Mouse (Mus musculus) midbrain, postnatal 0 days (tissue): ENCODE results near the gene Tsen2. TPM values are rescaled to one million over a fixed set of nuclear protein-coding genes. Genes with fewer than 3 reads are reported as not detected.

Experiments
- ATAC-seq: fragments of 200-750 bp; cut with Nextera tagmentation; 2 replicates; pipeline ENCODE4 v1.8.0; 2017; ENCODE audit warnings: moderate number of reproducible peaks, mild to moderate bottlenecking, moderate TSS enrichment, moderate library complexity; ENCODE audit not compliant: low FRiP score
- DNase-seq: peaks from one replicate; pipeline ENCODE4 v3.0.0-alpha.2; 2015; ENCODE audit warnings: low spot score
- H3K27ac ChIP-seq: fragments of 300-500 bp; sonication (generic); 2 replicates; pipeline ENCODE4 v1.5.1; 2014; ENCODE audit warnings: low read depth, mild to moderate bottlenecking, low read length, mixed read lengths
- H3K27me3 ChIP-seq: fragments of 300-500 bp; sonication (generic); 2 replicates; pipeline ENCODE4 v1.6.1; 2014; ENCODE audit warnings: low read length, control low read depth, mixed read lengths; ENCODE audit not compliant: insufficient read depth
- H3K36me3 ChIP-seq: fragments of 300-500 bp; sonication (generic); 2 replicates; pipeline ENCODE4 v1.6.1; 2014; ENCODE audit warnings: low read length, control low read depth, mixed read lengths; ENCODE audit not compliant: insufficient read depth
- H3K4me1 ChIP-seq: fragments of 300-500 bp; sonication (generic); 2 replicates; pipeline ENCODE4 v1.6.1; 2014; ENCODE audit warnings: mild to moderate bottlenecking, control low read depth, antibody characterized with exemption, low read length, mixed read lengths; ENCODE audit not compliant: insufficient read depth
- H3K4me2 ChIP-seq: fragments of 300-500 bp; sonication (generic); 2 replicates; pipeline ENCODE4 v1.6.1; 2014; ENCODE audit warnings: low read depth, mild to moderate bottlenecking, low read length, mixed read lengths; ENCODE audit not compliant: poor library complexity, severe bottlenecking
- H3K4me3 ChIP-seq: fragments of 300-500 bp; sonication (generic); 2 replicates; pipeline ENCODE4 v1.5.1; 2014; ENCODE audit warnings: low read depth, mild to moderate bottlenecking, low read length, moderate library complexity
- H3K9ac ChIP-seq: fragments of 300-500 bp; sonication (generic); replicated peaks from 2 replicates; pipeline ENCODE4 v1.6.1; 2014; ENCODE audit warnings: mild to moderate bottlenecking, low read length, moderate library complexity, mixed read lengths; ENCODE audit not compliant: poor library complexity, severe bottlenecking
- H3K9me3 ChIP-seq: fragments of 300-500 bp; sonication (generic); 2 replicates; pipeline ENCODE4 v1.6.1; 2016; ENCODE audit warnings: low read length, control low read depth
- CTCF ChIP-seq: IDR thresholded peaks from 2 replicates; pipeline ENCODE4 v1.5.1; 2016; ENCODE audit warnings: antibody characterized with exemption, mild to moderate bottlenecking
- WGBS: fragments of 180-500 bp; shearing (Covaris S2); extraction: QIAGEN DNeasy Blood & Tissue Kit; methylation state at CpG from one replicate; pipeline ENCODE4 v1.1.7; 2014; 5-methylcytosine and 5-hydroxymethylcytosine counted together
- polyA plus RNA-seq: library from polyadenylated mRNA; unstranded; fragments of >200 nt; fragmentation: Nextera tagmentation; extraction: Ambion mirVana; gene quantifications from 2 replicates; pipeline ENCODE4 v1.2.1, GENCODE M21; 2015
- total RNA-seq: library from RNA; depleted of rRNA; stranded (reverse); fragments of >200 nt; gene quantifications from 2 replicates; pipeline ENCODE4 v1.2.3, GENCODE M21; 2014

Gene Tsen2
- total and polyA plus RNA-seq, 2 experiments from 2014 or later, result 15.0 to 24.1 TPM

DNA sequence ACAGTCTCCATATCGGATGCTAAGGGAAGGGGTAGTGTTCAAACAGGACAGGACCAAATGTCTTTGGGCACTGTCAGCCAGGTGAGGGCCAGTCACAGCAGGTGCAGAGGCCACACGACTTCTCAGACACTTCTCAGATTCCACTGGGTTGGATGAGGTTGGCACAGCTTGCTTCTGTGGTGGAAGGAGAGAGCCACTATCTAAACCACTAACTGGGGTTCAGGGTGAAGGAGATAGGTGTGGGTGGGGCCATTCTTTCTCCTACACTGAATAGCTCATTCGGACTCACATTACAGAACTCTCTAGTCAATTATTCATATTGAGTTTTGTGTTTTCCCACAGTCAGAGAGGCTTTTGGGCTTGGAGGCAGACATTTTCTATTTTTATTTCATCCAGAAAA, 51.2 kb downstream of the Tsen2 start:
- H3K4me1 ChIP-seq, result no peaks in the 10 kb centered on the region
- H3K27me3 ChIP-seq, result no peaks in the 10 kb centered on the region; the same call in 1 of the 2 replicates
- TF ChIP-seq CTCF, result no peak
- no peak overlapping the region for H3K27ac ChIP-seq
- ATAC-seq (no peak), DNase-seq (no peak)
- 72% methylated on average over 3 of the region's 3 CpGs for WGBS
- no peak overlapping the region for H3K4me3 ChIP-seq
- H3K9ac ChIP-seq, result no peak overlapping the region
- no peaks in the 10 kb centered on the region for H3K36me3 ChIP-seq
- H3K4me2 ChIP-seq, result no peak overlapping the region
- H3K9me3 ChIP-seq, result no peaks in the 10 kb centered on the region

DNA sequence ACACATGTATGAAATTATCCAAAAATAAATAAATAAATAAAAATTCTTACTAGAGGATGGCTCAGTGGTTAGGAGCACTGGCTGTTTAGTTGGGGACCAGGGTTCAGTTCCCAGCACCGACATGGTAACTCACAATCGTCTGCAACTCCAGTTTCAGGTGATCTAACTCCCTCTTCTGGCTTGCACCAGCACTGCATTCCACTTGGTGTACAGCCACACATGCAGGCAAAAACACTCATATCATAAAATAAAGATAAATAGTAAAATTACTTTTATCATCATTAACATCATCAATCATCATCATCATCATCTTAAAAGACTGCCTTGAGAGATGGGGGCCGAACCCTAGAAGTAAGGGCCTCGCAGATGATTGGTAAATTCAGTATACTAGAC, 56.9 kb downstream of the Tsen2 start:
- H3K9ac ChIP-seq, result no peak overlapping the region
- no peaks in the 10 kb centered on the region for H3K27me3 ChIP-seq
- DNase-seq (no peak), ATAC-seq (peak; percentile 32; the same call in 1 of the 2 replicates)
- H3K9me3 ChIP-seq, result no peaks in the 10 kb centered on the region
- WGBS, result 67% methylated on average over 4 of the region's 4 CpGs
- no peak overlapping the region for H3K4me2 ChIP-seq
- H3K27ac ChIP-seq, result no peak overlapping the region
- peaks cover 5% of the 10 kb centered on the region; the same call in 1 of the 2 replicates for H3K4me1 ChIP-seq
- TF ChIP-seq CTCF, result peak; percentile 44
- H3K36me3 ChIP-seq, result peaks cover 4% of the 10 kb centered on the region; the same call in 1 of the 2 replicates
- H3K4me3 ChIP-seq, result peak overlapping the region; percentile 84; the same call in 1 of the 2 replicates

DNA sequence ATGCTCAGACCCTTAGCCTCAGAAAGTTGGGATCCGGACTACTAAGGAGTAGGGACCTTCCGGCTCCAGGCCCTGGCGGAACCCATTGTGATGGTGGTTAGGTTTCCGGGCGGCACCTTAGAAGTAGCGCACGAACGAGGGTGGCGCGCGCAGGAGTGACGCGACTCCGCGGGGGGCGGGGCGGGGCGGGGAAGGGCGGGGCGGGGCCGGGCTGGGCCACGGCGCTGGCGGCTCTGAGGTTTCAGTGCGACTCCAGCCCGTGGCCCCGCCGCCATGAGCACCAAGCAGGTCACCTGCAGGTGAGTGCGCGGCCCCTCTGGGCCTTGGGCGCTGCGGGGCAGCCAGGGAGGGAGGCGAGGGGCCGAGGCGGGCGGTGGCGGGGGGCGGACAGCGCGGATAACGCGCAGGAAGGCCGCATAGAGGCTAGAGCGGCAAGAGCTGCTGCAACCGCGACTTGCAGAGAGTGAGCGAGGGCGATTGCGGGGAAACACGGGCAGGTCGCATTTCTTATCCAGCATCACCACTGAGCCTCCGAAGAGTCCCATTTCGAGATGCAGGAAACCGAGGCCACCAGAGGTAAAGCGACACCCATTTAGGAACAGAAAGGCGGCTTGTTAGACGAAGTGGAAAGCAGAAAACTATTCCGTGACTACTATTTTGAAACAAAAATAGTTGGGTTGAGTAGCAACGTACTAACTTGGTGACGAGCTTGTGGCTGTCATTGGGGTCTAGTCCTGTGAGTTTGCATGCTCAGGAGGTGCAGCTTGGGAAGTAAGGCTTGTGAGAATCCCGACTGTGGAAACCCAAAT, 57.5 kb downstream of the Tsen2 start, which contains the start of gene Mkrn2:
Gene Mkrn2, plus strand, starts transcription at position 188 of the 809 bp plus-strand sequence.
- peaks cover 5% of the 10 kb centered on the region; the same call in 1 of the 2 replicates for H3K4me1 ChIP-seq
- peak; percentile 91 for DNase-seq
- H3K9me3 ChIP-seq, result no peaks in the 10 kb centered on the region
- peak within 1 kb of the TSS; percentile 62 for H3K4me2 ChIP-seq
- peak; percentile 95 for ATAC-seq
- no peaks in the 10 kb centered on the region for H3K27me3 ChIP-seq
- peaks cover 4% of the 10 kb centered on the region; the same call in 1 of the 2 replicates for H3K36me3 ChIP-seq
- no peak for TF ChIP-seq CTCF
- H3K9ac ChIP-seq, result peak within 1 kb of the TSS; percentile 93
- WGBS, result under 1% methylated on average over 51 of the region's 61 CpGs
- H3K27ac ChIP-seq, result peak within 1 kb of the TSS; percentile 85
- peak within 1 kb of the TSS; percentile 84 for H3K4me3 ChIP-seq

DNA sequence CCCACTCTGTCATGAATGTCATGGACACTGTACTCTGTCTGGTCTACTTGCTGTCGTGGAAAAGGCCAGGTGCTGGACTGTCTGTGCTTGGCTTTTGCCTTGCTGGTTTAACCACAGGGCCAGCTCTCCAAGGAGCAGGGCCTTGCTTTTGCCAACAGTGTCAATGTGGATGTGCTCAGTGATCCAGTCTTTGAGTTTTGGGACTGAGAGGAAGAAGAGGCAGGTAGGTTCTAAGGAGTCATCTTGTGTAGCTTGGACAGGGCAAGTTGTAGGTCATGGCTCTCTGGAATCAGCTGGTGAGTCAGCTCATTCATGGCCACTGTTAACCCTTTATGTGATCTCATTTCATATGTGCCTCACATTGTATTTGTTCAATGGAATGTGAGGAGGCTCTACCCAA, 62.0 kb downstream of the Tsen2 start:
- Histone ChIP-seq H3K4me1 (peaks cover 5% of the 10 kb centered on the region; the same call in 1 of the 2 replicates), H3K27ac (no peak overlapping the region), H3K9ac (no peak overlapping the region), H3K9me3 (no peaks in the 10 kb centered on the region), H3K36me3 (peaks cover 18% of the 10 kb centered on the region), H3K27me3 (no peaks in the 10 kb centered on the region), H3K4me2 (no peak overlapping the region), H3K4me3 (no peak overlapping the region)
- no peak for ATAC-seq
- WGBS, result 86% methylated on average over 1 of the region's 1 CpGs
- DNase-seq, result no peak
- no peak for TF ChIP-seq CTCF

DNA sequence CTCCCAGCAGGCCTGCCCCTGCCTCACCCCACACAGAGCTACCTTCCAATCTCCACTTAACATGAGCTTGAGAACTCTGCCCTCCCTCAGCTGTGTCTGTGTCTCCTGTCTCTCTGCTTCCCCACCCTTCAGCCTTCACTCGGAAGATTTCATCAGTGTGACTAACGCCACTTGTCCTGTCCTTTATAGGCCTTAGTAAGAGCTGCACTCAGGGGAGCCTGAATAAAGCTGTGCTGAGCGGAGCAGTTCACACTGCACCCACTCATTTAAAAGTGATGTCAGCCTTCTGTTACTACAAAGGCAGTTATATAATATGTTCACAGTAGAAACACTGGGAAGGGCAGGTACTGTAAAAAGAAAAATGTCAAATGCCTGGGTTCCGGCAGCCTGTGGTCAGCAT, 63.0 kb downstream of the Tsen2 start:
- Histone ChIP-seq H3K4me2 (no peak overlapping the region), H3K27me3 (no peaks in the 10 kb centered on the region), H3K27ac (no peak overlapping the region), H3K9ac (no peak overlapping the region), H3K9me3 (no peaks in the 10 kb centered on the region), H3K4me1 (peaks cover 5% of the 10 kb centered on the region; the same call in 1 of the 2 replicates), H3K36me3 (peaks cover 24% of the 10 kb centered on the region), H3K4me3 (no peak overlapping the region)
- 53% methylated on average over 4 of the region's 4 CpGs for WGBS
- ATAC-seq (no peak), DNase-seq (no peak)
- no peak for TF ChIP-seq CTCF

DNA sequence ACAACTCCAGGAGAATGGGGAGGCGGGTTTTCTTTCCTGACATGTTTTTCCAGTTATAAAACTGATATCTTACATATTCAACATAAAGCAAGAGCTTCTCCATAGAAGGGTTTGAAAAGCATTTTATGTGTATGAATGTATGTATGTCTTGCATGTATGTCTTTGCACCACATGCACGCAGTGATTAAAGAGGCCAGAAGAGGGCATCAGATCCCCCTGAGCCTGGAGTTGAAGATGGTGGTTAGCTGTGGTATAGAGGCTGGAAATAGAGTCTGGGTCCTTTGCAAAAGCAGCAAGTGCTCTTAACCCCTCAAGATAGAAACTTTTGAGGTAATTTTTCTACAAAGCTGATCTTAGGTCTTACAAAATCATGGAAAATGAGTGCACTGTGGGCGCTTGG, 64.7 kb downstream of the Tsen2 start:
- Histone ChIP-seq H3K4me3 (no peak overlapping the region), H3K27ac (no peak overlapping the region), H3K36me3 (peaks cover 30% of the 10 kb centered on the region), H3K9me3 (no peaks in the 10 kb centered on the region), H3K4me2 (no peak overlapping the region), H3K9ac (no peak overlapping the region), H3K4me1 (no peaks in the 10 kb centered on the region), H3K27me3 (no peaks in the 10 kb centered on the region)
- DNase-seq, result no peak
- 67% methylated on average over 3 of the region's 3 CpGs for WGBS
- no peak for ATAC-seq
- peak; percentile 68 for TF ChIP-seq CTCF
